Mouse (Mus musculus) intestine, embryonic 16.5 days (tissue): ENCODE results near the gene Smim1. TPM values are rescaled to one million over a fixed set of nuclear protein-coding genes. Genes with fewer than 3 reads are reported as not detected.

ENCODE experiments used
- ATAC-seq: fragments of 200-750 bp; cut with Nextera tagmentation; 2 replicates; pipeline ENCODE4 v1.8.0; 2017; ENCODE audit warnings: moderate TSS enrichment, moderate library complexity
- H3K27ac ChIP-seq: fragments of 300-500 bp; sonication (generic); 2 replicates; pipeline ENCODE4 v1.5.1; 2014; ENCODE audit warnings: mild to moderate bottlenecking, low read length
- H3K27me3 ChIP-seq: fragments of 300-500 bp; sonication (generic); replicated peaks from 2 replicates; pipeline ENCODE4 v1.6.1; 2014; ENCODE audit warnings: low read length, control low read depth, mixed read lengths; ENCODE audit not compliant: control insufficient read depth, insufficient read depth
- H3K36me3 ChIP-seq: fragments of 300-500 bp; sonication (generic); 2 replicates; pipeline ENCODE4 v1.6.1; 2014; ENCODE audit warnings: low read length, control low read depth; ENCODE audit not compliant: control insufficient read depth, insufficient read depth
- H3K4me1 ChIP-seq: fragments of 300-500 bp; sonication (generic); 2 replicates; pipeline ENCODE4 v1.6.1; 2014; ENCODE audit warnings: low read length, control low read depth, mixed read lengths; ENCODE audit not compliant: control insufficient read depth, insufficient read depth
- H3K4me2 ChIP-seq: fragments of 300-500 bp; sonication (generic); 2 replicates; pipeline ENCODE4 v1.6.1; 2014; ENCODE audit warnings: low read depth, low read length, control low read depth
- H3K4me3 ChIP-seq: fragments of 300-500 bp; sonication (generic); 2 replicates; pipeline ENCODE4 v1.5.1; 2014; ENCODE audit warnings: mild to moderate bottlenecking, low read length
- H3K9ac ChIP-seq: fragments of 300-500 bp; sonication (generic); 2 replicates; pipeline ENCODE4 v1.6.1; 2014; ENCODE audit warnings: low read depth, low read length
- H3K9me3 ChIP-seq: fragments of 300-500 bp; sonication (generic); 2 replicates; pipeline ENCODE4 v1.6.1; 2016; ENCODE audit warnings: low read length, control low read depth; ENCODE audit not compliant: control insufficient read depth
- WGBS: fragments of 180-500 bp; shearing (Covaris S2); extraction: QIAGEN DNeasy Blood & Tissue Kit; methylation state at CpG from one replicate; pipeline ENCODE4 v1.1.7; 2014; 5-methylcytosine and 5-hydroxymethylcytosine counted together
- polyA plus RNA-seq: library from polyadenylated mRNA; unstranded; fragments of >200 nt; fragmentation: Nextera tagmentation; extraction: Ambion mirVana; gene quantifications from 2 replicates; pipeline ENCODE4 v1.2.1, GENCODE M21; 2015

Smim1 gene
- polyA plus RNA-seq, 1 experiment from 2014 or later, result 183 TPM

DNA sequence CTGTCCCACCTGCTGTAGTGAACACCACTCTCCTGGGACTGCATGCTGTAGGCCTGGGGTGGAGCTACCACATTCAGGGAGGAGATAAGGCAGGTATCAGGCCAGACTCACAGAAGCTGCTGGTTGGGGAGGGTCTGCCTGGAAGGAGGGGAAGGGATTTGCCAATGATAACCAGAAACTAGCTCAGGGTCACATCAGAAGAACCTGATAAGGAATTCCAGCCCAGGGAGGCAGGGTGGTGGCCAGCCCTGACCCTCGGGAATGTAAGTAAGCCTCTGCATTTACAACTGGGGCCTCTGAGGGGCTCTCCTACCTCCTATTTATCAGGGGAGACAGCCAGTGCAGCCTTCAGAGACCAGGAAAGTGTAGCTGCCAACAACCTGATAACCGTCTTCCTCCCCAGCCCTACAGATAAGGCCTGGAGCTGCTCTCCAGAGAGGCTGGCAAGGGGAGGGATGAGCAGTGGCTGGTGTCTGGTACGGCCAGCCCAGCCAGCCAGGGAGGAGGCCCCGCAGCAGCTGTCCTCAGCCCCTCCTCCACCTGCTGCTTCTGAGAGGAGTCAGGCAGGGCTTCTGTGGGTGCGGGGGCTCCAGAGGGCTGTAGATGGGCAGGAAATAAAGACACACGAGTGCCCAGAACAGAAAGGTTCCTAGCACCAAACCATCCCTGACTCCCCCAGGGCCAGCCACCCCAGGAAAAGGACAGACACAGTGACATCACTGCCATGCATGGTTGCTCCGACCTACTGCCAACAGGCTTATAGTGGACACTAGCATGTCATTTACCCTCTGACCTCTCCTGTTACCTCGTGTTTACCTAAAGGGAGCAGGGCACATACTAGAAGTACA is 2.1 kb downstream of the Smim1 start:
- ATAC-seq, result peak; percentile 72

DNA sequence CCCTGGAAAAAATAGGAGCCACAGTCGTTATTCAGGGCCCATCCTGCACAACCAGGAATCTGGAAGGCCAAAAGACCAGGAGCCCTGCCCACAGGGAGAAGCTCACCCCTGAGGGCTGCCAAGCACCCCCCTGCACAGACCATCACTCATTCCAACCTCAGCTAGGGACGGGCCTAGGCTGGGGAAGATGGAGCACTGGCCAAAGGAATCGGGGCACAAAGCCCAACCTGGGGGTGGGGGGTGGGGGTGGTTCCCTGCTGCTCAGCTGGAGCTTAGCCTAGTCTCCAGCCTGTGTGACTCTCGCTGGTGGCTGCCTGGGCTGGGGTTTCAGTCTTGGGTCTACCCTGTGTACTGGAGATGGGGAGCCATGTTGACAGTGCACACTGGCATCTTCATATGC is 3.2 kb downstream of the Smim1 start:
- no peak for ATAC-seq
- H3K9ac ChIP-seq, result peak overlapping the region; percentile 38; the same call in 1 of the 2 replicates
- 39% methylated on average over 4 of the region's 4 CpGs for WGBS
- H3K4me2 ChIP-seq, result peak overlapping the region; percentile 8; the same call in 1 of the 2 replicates
- peaks cover 19% of the 10 kb centered on the region for H3K36me3 ChIP-seq
- peak overlapping the region; percentile 86 for H3K27ac ChIP-seq
- no peaks in the 10 kb centered on the region for H3K27me3 ChIP-seq
- no peak overlapping the region for H3K4me3 ChIP-seq
- H3K9me3 ChIP-seq, result no peaks in the 10 kb centered on the region
- peaks cover 33% of the 10 kb centered on the region for H3K4me1 ChIP-seq

More for the DNA sequence above, 2.1 kb downstream of the Smim1 start:
- no peaks in the 10 kb centered on the region for H3K9me3 ChIP-seq
- H3K4me3 ChIP-seq, result peak overlapping the region; percentile 60
- peaks cover 15% of the 10 kb centered on the region for H3K36me3 ChIP-seq
- peak overlapping the region; percentile 71; the same call in 1 of the 2 replicates for H3K9ac ChIP-seq
- H3K4me1 ChIP-seq, result peaks cover 33% of the 10 kb centered on the region
- no peaks in the 10 kb centered on the region for H3K27me3 ChIP-seq
- WGBS, result 12% methylated on average over 8 of the region's 8 CpGs
- peak overlapping the region; percentile 71 for H3K4me2 ChIP-seq
- peak overlapping the region; percentile 86 for H3K27ac ChIP-seq

DNA sequence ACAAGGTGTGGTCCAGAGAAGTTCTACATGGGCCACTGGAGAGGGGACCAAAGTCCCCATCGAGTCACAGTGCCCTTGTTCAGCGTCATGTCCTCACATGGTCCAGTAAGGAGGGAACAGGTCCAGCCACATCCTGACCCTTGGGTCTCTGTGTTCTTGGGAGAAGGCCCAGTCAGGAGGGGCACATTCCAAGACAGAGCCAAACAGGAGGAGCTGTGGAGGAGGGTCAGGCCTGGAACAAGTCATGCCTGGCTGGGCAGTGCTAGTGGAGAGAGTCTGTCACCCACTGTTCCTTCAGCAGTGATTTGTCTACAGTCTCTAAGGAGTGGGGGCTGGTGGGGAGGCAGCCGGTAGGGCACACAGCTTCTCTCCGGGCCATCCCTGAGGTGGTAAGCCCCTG is 3.6 kb downstream of the Smim1 start:
- Histone ChIP-seq H3K4me1 (peaks cover 33% of the 10 kb centered on the region), H3K27ac (peak overlapping the region; percentile 53; the same call in 1 of the 2 replicates)

DNA sequence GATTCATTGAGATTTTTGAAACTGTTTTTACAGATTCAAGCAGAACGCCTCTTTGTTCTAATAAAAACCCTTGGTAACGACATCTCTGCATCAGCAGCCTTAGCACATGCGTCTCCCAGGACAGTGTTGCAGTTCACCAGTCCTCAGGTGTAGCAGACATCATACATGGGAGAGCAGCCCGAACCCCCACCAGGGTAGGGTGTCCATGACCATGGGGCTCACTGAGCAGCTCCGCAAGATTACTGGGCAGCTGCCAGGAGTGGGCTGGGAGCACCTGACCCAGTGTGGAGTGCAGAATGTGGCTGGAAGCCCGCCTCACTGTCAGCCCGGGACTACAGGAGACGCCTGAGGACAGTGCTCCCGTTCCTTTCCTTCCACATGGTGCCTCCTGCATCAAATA is 4.6 kb downstream of the Smim1 start:
- ATAC-seq, result no peak
- Histone ChIP-seq H3K9ac (no peak overlapping the region), H3K27ac (no peak overlapping the region), H3K4me1 (peaks cover 33% of the 10 kb centered on the region), H3K36me3 (peaks cover 22% of the 10 kb centered on the region), H3K4me3 (no peak overlapping the region), H3K9me3 (no peaks in the 10 kb centered on the region), H3K4me2 (no peak overlapping the region), H3K27me3 (no peaks in the 10 kb centered on the region)
- WGBS, result 85% methylated on average over 9 of the region's 9 CpGs

More for the DNA sequence above, 3.6 kb downstream of the Smim1 start:
- WGBS, result 63% methylated on average over 4 of the region's 4 CpGs
- H3K9me3 ChIP-seq, result no peaks in the 10 kb centered on the region
- H3K36me3 ChIP-seq, result peaks cover 20% of the 10 kb centered on the region
- H3K4me3 ChIP-seq, result no peak overlapping the region
- 0 out of 2 replicates have a peak overlapping the region, but pooled peaks have one; percentile 8 for H3K4me2 ChIP-seq
- ATAC-seq, result no peak
- H3K27me3 ChIP-seq, result no peaks in the 10 kb centered on the region
- peak overlapping the region; percentile 38; the same call in 1 of the 2 replicates for H3K9ac ChIP-seq

DNA sequence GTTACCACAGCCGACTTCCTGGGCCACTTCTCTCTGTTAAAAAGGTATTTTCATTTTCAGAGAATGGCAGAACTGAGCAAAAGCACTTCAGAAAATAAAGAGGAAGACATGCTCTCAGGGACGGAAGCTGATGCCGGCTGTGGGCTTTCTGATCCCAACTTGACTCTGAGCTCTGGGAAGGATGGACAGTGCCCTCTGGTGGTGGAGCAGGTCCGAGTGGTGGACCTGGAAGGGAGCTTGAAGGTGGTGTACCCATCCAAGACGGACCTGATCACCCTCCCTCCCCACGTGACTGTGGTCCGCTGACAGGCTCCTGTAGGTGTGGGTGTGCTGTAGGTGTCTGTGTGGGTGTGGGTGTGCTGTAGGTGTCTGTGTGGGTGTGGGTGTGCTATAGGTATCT is 6.5 kb downstream of the Smim1 start:
- Histone ChIP-seq H3K9me3 (no peaks in the 10 kb centered on the region), H3K9ac (no peak overlapping the region), H3K27me3 (no peaks in the 10 kb centered on the region), H3K4me1 (peaks cover 27% of the 10 kb centered on the region), H3K4me3 (no peak overlapping the region), H3K27ac (no peak overlapping the region), H3K36me3 (peaks cover 29% of the 10 kb centered on the region), H3K4me2 (no peak overlapping the region)
- ATAC-seq, result no peak
- WGBS, result 70% methylated on average over 7 of the region's 7 CpGs

DNA sequence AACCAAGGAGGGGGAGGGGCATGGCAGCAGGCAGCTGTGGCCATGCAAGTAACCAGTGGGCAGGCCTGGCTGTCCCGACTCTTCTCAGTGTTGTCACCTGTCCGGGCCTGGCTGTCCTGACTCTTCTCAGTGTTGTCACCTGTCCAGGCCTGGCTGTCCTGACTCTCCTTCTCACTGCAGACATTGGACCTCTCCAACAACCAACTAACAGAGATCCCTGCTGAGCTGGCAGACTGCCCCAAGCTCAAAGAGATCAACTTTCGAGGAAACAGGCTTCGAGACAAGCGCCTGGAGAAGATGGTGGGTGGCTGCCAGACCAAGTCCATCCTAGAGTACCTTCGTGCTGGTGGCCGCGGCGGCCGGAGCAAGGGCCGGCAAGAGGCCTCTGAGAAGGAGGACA is 10.6 kb downstream of the Smim1 start:
- Histone ChIP-seq H3K9ac (no peak overlapping the region), H3K27ac (no peak overlapping the region), H3K4me2 (no peak overlapping the region), H3K36me3 (peaks cover 21% of the 10 kb centered on the region), H3K4me1 (peaks cover 15% of the 10 kb centered on the region), H3K4me3 (no peak overlapping the region), H3K9me3 (no peaks in the 10 kb centered on the region), H3K27me3 (no peaks in the 10 kb centered on the region)
- 94% methylated on average over 11 of the region's 11 CpGs for WGBS
- no peak for ATAC-seq

DNA sequence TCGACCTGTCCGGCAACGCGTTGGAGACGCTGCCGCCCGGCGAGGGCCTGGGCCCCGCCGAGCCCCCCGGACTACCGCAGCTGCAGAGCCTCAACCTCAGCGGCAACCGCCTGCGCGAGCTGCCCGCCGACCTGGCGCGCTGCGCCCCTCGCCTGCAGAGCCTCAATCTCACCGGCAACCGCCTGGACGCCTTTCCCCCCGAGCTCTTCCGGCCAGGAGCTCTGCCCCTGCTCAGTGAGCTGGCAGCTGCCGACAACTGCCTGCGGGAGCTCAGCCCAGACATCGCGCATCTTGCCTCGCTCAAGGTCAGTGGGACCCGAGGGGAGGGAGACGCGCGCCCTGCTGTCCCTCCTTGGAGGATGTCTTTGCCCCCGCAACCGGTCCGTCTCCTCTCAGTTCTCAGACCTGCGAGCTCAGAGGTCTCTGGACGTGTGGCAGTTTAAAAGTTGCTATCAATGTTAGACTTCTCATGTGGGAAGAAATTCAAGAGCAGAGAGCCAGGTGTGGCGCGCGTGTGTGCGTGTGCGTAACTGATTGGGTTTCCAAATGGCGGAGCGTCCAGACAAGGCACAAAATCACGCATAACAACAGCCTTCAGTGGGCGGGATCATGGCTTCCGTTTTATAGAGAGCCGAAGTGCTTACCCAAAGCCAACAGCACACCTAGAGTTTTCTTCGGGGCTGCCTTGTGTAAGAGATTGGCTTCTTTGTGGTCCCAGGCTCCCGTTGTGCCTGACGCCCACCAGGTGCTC is 13.7 kb downstream of the Smim1 start:
- no peak for ATAC-seq
- Histone ChIP-seq H3K36me3 (peaks cover 12% of the 10 kb centered on the region; the same call in 1 of the 2 replicates), H3K4me3 (peak overlapping the region; percentile 100), H3K9ac (peak overlapping the region; percentile 95), H3K4me2 (peak overlapping the region; percentile 92), H3K27ac (peak overlapping the region; percentile 41), H3K4me1 (peaks cover 15% of the 10 kb centered on the region), H3K27me3 (no peaks in the 10 kb centered on the region), H3K9me3 (no peaks in the 10 kb centered on the region)
- 1% methylated on average over 55 of the region's 55 CpGs for WGBS

DNA sequence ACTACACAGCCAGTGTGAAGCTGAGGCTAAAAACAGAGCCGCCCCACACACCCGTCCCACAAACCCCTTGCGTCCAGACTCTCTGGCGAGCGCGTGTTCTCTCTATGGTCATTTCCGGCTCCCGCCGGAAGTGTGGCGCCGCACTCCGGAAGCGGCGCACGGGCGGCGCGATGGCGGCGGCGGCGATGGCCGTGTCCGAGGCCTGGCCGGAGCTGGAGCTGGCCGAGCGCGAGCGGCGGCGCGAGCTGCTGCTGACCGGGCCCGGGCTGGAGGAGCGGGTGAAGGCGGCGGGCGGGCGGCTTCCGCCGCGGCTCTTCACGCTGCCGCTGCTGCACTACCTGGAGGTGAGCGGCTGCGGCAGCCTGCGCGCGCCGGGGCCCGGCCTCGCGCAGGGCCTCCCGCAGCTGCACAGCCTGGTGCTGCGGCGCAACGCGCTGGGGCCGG is 14.4 kb downstream of the Smim1 start, which contains the start of gene Lrrc47:
TSS of gene Lrrc47 (plus strand) at position 86 of the 444 bp plus-strand sequence.
- Histone ChIP-seq H3K4me1 (peaks cover 15% of the 10 kb centered on the region), H3K4me2 (peak within 1 kb of the TSS; percentile 92), H3K9me3 (no peaks in the 10 kb centered on the region), H3K27me3 (no peaks in the 10 kb centered on the region), H3K27ac (peak within 1 kb of the TSS; percentile 41), H3K9ac (peak within 1 kb of the TSS; percentile 95), H3K4me3 (peak within 1 kb of the TSS; percentile 100), H3K36me3 (peaks cover 11% of the 10 kb centered on the region)
- WGBS, result under 1% methylated on average over 41 of the region's 59 CpGs
- ATAC-seq, result peak; percentile 96
